Comparison of ENCODE assay signal across 16 mouse cellular contexts in the genomic region with DNA sequence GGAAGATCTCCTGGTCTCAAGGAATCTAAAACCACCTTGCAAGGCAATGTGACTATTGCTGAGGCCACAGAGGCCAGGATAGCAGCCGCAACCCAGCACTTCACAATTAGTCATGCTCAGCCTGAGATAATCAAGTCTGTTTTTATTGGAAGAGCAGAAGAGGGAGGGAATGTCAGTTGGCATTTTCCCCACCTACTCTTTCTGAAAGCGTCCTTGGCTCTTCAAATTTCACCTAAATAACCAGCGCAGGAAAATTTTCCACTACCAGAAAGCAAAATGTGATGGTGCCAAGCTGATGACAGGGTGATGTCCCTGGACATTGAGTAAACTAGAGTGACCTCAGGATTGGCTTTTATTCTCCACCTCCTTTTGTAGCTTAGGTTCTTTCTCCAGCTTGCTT. TPM values are rescaled to one million over a fixed set of nuclear protein-coding genes. Genes with fewer than 3 reads are reported as not detected.
DNase-seq lines count a peak whose midpoint lies in the region.
"Had no signal": no experiment of that assay in that cellular context is flagged by ENCODE, and none has a peak within 500 bp of the region (broad histone marks: within the 10 kb centered on the region; RNA-seq: fewer than 3 reads in every experiment).

No protein-coding gene starts in this region.

- DNase-seq in heart, adult 9 months (ENCODE audit: low spot score in 2 of 2): peak; percentile 3 to 29
- no peak for DNase-seq in heart, postnatal 4 days
- DNase-seq in Muller cell, postnatal 12 days (ENCODE audit: inconsistent ontology term): peak; percentile 4
- DNase-seq in adrenal gland, adult 8-10 months: peak; percentile 71
- peak; percentile 27 for DNase-seq in skeletal muscle tissue, adult 2 months (ENCODE audit: low read depth, low spot score)
- DNase-seq in thymus, postnatal 0 days (ENCODE audit: low spot score): no peak
- DNase-seq in natural killer cell, adult 2 months (ENCODE audit: low spot score in 2 of 2): no peak
- DNase-seq: cerebellum, adult 18-20 months; cerebellum, postnatal 25 days; kidney, adult 11 months; kidney, postnatal 10 days; layer of hippocampus, postnatal 36 days; liver, postnatal 0 days; lung, postnatal 14 days; right cerebral cortex, postnatal 14 days had no signal

RNA-seq across cellular contexts. Expression of a gene that starts 57.2 kb away (rescaled TPM):
- 1 to 10 TPM in 1 of 2 experiments, under 1 TPM in 1; 0.52 to 1.1 TPM for total RNA-seq in heart, postnatal 4 days (2021)
- 10 to 100 TPM; 52.6 to 96.5 (median 62.3) TPM for total RNA-seq in adrenal gland, adult 8-10 months (2022)
- polyA plus RNA-seq in thymus, postnatal 0 days (2015; fragmentation: Nextera tagmentation; extraction: Ambion mirVana): 0.22 and 0.28 TPM in 2 replicates
- polyA plus RNA-seq: erythroblast, embryonic 14.5 days had no signal

Comparison
In these comparisons a context has a peak if more than half of its experiments do, and no peak if none do; other contexts are left out.
1. DNase-seq: peak in heart, adult 9 months (2 of 2), Muller cell, postnatal 12 days (single experiment), adrenal gland, adult 8-10 months (single experiment) and skeletal muscle tissue, adult 2 months (single experiment); none in heart, postnatal 4 days (single experiment), thymus, postnatal 0 days (single experiment) and natural killer cell, adult 2 months (0 of 2).
2. RNA of a gene that starts 57.2 kb away (total RNA-seq): 52.6 to 96.5 TPM in adrenal gland, adult 8-10 months; 0.52 to 1.1 TPM in heart, postnatal 4 days; every median in the first group is over 10 times any median in the second.